Mouse (Mus musculus): ENCODE measurements around the gene Tnpo3.
"Not testable (repeated sequence)": the region's sequence is repeated elsewhere in the genome, so short reads cannot be mapped to it uniquely, and the experiment has no call there.

The Tnpo3 gene

DNA sequence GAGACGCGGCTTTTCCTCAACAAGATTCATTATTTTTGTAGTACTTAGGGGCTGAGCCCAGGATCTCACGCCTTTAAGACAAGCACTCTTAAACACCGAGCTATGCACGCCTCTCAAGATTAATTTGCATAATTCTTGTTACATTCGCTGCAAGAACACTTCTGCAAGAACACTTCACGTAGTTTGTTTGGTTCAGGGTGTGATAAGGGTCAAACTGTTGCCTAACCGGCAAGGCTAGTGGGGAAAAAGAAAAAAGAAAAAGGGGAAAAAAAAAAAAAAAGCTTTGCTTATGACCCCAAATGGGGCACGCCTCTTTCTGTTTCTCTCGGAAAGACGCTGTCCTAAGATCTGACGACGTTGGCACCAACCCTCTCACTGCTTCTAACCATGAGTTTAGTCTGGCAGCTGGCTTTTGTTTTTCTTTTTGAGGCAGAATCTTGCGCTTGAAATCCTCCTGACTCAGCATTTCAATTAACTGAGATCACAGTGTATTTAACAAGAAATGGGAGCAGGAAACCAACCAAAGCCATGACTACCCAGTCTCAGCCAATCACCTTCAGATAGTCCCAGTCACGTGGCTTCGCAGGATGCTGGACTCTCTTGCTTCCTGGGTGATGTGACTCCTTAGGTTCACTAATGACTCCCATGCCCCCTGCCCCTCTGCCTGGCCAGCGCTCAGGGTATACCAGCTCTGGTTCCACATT is 11.3 kb upstream of the Tnpo3 start:
- DNase-seq (ENCODE audit: low spot score), result no peak

DNA sequence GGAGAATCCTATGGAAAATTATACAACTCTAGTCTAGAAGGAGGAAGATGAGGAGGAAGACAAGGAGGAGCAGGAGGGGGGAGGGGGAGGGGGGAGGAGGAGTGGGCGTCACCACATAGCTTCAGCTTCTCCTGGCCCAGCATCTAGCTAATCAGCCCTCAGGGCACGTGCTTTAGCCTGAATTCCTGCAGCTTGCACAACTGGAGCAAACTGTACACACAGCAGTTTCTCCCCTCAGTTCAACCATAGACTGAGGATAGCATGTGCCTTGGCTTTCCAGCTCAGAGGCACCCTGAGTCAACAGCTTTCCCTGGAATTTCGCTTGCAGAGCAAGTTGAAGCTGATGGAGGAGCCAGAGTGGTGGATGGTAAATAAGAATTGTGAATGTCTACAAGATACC is 10.5 kb upstream of the Tnpo3 start:
- no peak for DNase-seq (ENCODE audit: low spot score)

DNA sequence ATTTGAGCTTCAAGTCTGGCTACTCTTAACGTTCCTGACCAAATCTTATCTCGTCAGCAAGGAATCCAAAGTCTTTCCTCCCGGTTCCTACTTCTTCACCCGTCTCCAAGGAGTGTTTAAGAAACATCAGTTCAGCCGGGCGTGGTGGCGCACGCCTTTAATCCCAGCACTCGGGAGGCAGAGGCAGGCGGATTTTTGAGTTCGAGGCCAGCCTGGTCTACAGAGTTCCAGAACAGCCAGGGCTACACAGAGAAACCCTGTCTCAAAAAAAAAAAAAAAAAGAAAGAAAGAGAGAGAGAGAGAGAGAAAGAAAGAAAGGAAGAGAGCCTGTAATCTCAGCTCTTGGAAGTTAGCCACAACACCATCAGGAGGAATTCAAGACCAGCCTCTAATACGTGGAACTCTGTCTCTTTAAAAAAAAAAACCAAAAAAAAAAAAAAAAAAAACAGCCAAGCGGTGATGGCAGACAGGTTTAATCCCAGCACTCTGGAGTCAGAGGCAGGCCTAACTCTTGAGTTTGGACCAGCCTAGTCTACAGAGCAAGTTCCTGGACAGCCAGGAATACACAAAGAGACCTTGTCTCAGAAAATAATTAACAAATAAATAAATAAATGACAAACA is 443 bp upstream of the Tnpo3 start:
- DNase-seq (ENCODE audit: low spot score), result not testable (repeated sequence)

DNA sequence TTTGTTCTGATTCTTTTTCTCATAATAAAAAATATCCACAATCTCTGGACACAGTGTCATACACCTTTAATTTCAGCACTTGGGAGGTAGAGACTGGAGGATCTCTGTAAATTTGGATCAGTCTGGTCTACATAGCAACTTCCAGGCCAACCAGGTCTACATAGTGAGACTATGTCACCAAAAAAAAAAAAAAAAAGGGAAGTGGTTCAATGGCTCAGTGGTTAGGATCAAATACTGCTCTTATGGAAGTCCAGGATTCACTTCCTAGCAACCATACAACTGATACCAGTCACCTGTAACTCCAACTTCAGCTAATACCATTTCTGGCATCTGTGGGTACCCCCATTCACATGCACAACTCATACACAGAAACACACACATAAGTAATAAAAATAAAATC is 9.5 kb downstream of the Tnpo3 start:
- DNase-seq (ENCODE audit: low spot score), result no peak

DNA sequence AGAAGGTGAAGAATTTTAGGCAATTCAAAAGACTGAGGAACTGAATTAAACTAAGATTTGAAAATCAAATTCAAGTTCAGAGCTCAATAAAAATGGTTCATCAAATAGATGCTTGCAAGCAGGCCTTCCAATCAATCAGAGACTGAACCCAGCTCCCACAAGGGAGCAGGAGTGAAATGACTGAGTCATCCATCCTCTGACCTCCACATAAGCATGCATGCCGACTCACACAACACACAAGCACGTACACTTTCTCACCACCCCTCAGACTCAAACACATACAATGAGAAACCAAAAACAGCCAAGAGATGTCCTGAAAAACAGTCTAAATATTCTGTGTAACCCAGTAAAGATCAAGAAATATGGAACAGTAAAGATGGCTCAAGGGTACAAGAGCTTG is 14.0 kb downstream of the Tnpo3 start:
- DNase-seq (ENCODE audit: low spot score), result no peak

DNA sequence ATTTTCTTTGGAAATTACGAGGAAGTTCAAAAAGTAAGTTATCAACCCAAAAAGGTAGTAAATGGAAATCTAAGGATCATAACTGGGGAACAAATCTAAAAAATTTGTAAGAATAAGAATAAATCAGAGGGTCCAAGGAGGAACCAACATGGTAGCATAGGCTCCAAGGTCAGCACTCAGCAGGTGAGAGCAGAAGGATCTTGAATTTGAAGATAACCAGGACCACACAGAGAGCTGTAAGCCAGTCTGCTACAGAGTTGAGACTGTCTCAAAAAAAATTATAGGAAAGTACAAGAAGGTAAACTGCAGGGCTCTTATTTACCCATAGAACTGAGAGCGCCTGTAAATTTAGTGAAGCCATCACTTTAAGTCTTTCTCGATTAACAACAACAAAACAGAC is 28.5 kb downstream of the Tnpo3 start:
- DNase-seq (ENCODE audit: low spot score), result no peak

DNA sequence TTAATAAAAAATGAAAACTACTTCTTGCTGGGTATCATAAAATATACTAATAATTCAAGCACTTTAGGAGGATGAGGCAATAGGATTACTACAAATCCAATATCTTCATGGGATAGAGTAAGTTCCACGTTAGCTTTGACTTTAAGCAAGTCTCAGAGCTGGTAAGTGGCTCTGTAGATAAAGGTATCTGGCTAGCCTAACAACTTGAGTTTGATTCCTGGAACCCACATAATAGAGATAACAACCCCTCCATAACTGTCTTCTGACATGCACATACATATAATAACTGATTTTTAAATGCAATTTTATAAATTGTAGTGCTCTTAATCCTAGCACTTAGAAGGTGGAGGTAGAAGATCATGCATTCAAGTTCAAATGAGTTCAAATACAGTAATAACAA is 28.9 kb downstream of the Tnpo3 start:
- DNase-seq (ENCODE audit: low spot score), result no peak

DNA sequence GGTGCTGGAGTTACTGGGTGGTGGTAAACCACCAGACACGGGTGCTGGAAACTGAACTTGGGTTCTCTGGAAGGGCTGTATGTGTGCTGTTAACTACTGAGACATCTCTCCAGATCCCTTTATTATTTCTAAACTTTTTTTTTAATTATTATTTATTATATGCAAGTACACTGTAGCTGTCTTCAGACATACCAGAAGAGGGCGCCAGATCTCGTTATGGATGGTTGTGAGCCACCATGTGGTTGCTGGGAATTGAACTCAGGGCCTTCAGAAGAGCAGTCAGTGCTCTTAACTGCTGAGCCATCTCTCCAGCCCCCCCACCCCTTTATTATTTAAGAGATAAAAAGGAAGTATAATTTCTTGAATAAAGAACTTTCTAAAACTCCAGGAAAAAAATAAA is 33.3 kb downstream of the Tnpo3 start:
- DNase-seq (ENCODE audit: low spot score), result not testable (repeated sequence)

DNA sequence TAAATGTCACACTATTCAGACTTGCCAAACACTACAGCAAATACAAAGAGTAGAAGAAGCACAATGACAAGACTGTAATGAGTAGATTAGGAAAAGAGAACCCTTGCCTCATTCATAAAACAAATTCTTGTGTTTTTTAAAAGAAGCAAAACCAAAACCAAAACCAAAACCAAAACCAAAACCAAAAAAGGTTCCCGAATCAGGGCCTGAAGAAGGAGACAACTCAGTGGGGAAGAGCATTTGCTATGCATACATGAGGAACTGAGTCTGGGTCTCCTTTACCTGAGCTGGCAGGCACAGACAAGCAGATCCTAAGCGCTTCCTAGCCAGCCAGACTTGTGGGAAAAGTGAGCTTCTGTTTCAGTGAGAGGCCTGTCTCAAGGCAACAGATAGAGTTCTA is 52.6 kb downstream of the Tnpo3 start:
- no peak for DNase-seq (ENCODE audit: low spot score)

DNA sequence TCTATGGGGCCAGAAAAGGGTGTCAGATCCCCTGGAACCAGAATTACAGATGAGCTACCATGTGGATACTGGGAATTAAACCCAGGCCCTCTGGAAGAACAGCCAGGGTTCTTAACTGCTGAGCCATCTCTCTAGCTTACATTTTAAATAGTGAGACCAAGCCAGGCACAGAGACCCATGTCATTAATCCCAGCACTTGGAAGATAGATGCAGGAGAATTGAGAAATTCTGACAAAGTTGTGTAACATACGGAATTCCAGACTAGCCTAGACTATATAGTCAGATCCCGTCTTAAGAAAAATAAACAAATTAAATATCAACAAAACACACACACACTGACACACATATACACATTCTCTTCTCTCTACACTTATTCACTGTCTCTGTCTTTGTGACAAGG is 57.2 kb downstream of the Tnpo3 start:
- no peak for DNase-seq (ENCODE audit: low spot score)

DNA sequence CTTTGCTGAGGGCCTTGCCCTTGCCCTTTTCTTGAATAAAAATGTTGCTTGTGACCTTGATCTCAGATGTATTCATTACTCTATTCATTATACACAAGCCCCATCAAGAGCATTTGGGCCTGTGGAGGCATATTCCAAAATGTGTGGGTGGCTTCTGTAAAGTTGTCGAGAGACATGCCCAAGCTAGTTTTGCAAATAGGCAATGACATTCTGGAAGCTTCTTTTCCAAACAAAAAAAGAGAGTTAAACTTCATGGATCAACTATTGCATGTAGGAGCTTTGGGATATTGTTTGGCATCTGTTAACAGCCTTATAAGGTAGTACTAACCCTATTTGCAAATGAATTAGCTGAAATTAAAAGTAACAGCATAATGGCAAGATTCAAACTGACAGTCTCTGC is 61.6 kb downstream of the Tnpo3 start:
- DNase-seq (ENCODE audit: low spot score), result no peak

DNA sequence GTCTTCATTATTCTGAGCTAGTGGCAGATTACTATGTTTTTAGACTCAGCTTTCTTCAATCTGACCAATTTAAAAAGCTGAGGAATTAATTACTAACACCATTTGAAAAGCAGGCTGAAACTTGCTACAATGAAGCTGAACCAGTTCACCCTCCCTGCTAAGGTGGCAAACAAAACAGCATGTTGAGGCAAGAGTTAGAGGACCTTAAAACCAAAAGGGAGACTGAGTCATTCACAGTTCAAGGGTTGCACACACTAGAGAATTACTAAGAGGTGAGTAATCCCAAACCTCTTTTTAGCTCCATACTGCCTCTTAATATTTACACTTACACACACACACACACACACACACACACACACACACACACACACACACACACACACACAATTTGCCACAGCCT is 62.1 kb downstream of the Tnpo3 start:
- DNase-seq (ENCODE audit: low spot score), result no peak

DNA sequence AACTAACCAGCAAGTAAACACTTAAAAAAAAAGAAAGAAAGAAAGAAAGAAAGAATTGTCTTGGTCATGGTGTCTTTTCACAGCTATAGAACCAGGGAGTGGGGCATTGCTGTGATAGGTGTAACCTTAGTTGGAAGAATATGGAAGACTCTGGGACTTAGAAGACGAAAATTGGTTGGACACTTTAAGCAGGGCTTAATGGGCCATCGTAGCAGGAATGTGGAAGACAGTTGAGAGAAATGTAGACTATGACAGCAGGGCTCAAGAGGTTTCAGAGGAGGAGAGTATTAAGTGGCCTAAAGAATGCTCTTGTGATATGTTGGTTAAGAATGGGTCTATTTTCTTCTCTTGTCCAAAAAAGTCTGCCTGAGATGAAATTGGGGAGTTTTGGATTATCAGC is 64.1 kb downstream of the Tnpo3 start:
- DNase-seq (ENCODE audit: low spot score), result no peak

DNA sequence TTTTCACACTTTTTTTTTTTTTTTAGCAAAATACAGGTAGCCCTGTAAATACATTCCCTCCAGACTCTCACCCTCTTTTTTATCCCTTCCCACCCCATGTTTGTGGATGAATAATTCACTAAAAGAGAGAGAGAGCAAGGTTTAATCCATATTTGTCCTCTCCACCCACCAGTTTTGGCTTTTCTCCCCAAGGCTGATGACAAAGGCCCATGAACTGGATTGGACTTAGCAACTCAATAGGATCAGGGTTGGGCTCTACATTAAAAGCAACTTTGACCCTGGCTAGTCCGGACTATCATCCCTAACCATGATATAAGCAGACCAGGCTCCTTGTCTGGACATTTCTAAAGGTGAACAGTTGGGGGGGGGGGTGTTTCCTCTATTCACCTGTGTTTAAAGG is 68.7 kb downstream of the Tnpo3 start:
- DNase-seq (ENCODE audit: low spot score), result no peak

DNA sequence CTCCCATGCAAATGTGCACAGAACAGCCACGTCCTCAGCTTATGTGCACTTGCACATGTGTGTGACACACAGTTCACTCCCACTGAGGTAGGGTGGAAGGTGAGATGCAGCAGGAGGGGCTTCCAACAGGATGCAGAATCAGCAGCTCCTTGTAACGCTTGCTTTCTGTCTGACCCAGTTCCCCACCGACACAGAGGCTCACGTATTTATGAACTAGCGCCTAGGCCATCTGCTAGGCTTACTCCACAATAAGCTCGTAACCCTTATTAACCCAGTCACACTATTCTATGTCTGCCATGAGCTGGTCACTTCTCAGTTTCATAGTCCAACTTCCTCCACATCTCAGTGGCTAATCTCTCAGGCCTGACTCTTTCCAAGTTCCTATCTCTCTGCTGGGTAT is 69.5 kb downstream of the Tnpo3 start:
- DNase-seq (ENCODE audit: low spot score), result no peak

DNA sequence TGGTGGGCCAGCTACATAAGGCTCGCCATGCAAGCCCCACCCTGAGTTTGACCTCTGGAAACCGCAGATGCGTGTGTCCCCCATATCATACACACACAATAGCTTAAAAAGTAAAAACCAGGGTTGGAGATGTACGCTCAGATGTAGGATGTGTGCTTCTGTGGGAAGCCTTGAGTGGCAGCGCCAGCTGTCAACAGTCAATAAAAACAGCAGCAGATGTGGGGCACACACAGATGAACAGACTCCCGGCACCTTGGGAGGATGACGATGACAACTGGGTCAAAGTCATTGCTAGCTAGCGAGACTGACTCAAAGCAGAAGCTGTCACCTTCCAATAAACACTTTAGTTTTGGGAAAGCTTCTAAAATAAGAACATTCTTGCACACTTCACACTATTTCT is 70.2 kb downstream of the Tnpo3 start:
- DNase-seq (ENCODE audit: low spot score), result no peak

DNA sequence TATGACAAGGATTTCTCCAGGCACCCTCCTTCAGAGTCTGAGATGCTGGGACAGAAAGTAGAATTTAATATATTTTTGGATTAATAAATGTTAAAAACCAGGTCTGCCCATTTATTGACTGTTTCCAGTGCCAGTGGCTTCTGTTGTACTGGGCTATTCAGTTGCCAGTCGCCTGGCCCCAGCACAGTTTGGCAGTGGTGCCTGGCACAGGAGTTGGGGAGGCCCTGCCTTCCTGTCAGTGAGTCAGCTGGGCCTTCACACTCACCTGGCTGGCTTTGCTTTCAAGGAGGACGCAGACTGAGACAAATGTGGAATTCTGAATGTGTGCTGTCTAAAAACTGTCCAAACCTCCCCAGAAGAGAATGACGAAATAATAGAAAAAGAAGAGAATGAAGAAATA is 72.5 kb downstream of the Tnpo3 start:
- DNase-seq (ENCODE audit: low spot score), result no peak

DNA sequence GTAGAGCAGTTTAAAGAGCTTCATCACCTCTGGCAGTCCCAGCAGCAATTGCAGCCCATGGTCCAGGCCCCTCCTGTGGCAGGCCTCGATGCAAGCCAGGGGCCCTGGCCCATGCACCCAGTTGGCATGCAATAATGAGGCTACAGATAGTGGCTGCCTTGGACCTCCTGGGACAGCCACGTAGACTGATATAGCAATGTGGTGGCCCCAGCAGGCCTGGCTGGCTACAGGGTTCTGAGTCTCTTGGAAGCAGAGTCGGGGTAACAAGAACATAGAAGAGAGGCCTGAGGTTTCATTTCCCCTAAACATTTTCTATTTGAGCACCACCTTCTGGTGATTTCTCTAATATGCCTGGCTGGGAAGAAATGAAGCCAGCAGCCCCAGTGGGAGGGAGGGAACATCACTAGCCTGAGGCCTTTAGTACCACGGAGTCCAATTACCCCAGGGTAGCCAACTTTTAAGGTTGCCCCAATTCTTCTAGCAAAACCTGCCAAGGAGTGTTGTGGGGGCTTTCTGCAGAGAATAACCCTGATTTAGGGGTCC is 73.0 kb downstream of the Tnpo3 start:
- no peak for DNase-seq (ENCODE audit: low spot score)

DNA sequence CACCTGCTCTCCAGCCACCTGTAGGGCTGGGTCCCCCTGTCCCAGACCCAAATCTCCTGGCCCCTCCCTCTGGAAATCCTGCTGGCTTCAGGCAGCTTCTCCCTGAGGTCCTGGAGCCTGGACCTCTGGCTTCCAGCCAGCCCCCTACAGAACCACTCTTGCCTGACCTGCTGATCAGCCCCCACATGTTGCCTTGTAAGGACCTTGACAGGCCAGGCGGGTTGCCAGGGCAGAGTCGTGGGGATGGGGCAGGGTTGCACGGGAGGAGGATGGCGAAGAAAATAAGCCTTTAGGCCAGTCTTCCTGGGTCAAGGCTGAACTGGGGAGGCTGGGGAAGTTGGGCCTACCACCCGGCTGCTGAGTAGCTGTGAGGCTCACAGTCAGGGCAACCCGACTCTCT is 74.4 kb downstream of the Tnpo3 start:
- no peak for DNase-seq (ENCODE audit: low spot score)

DNA sequence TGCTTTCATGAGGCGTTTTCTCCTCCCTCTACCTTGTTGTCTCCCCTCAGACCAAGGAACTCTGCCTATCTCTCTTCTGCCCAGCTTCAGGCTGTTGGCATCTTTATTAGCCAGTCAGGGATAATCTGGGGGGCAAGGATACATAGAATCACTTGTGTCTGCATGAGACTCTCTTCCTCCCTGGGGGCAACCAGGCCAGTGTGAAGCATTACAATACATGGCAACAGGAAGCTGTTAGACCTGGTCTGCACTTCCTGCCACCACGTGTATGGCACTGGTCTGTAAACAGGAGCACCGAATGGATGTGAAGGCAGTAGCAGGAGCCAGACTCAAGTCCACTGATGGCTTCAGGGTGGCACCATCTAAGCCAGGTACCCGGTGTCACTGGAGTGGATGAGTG is 79.6 kb downstream of the Tnpo3 start:
- no peak for DNase-seq (ENCODE audit: low spot score)

DNA sequence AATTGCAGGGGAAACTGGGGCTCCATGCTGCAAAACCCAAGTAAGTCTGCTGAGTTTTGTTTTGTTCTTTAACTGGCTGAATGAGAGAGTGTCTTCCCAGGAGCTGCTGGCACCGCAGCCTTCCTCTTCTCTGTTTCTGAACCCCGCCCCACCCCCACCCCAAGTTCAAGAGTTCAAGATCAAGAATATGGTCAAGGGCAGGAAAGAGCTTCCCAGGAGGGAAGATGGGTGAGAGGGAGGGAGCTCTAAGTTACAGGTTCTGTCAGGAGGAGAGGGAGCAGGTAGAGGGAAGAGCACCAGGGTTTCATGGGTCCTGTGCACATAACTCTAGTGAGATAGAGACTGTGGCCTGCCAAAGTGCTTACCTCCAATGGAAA is 80.3 kb downstream of the Tnpo3 start:
- DNase-seq (ENCODE audit: low spot score), result no peak

DNA sequence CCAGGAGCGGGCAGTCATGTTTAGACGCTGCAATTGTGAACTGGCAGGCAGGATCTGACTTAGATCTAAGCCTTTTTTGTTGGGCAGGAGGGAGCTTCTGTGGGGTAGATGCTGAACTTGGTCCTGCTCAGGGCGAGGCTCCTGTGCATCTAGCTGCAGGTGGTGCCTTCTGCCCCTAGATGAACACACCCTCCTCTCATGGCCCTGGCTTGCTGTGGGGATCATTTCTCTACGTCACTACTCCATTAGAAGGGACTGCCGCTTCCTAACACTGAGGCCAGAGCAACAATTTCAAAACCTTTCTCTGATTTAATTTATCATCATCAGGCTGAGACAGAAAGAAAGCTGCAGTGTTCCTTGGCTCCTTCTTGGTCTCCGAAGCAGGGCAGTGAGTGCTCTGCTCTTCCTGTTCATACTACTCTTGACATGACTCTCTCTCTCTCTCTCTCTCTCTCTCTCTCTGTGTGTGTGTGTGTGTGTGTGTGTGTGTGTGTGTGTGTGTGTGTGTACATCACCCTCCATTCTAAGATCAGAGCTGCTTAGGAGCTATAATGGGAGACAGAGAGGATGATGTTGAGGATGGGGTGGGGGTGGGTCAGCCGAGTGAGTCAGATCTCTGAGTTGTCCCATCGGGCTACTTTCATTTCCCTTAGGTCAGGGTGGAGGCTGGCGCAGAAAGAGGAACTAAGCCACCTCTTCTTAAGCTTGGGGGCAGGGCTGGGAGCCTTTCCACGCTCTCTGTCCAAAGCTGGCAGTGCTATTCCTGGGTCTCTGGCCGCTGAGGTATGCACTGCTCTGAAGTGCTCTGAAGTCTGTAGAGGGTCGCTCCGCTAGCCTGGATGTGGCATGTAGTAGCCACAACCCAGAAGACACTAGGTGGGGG is 80.9 kb downstream of the Tnpo3 start:
- DNase-seq (ENCODE audit: low spot score), result no peak

DNA sequence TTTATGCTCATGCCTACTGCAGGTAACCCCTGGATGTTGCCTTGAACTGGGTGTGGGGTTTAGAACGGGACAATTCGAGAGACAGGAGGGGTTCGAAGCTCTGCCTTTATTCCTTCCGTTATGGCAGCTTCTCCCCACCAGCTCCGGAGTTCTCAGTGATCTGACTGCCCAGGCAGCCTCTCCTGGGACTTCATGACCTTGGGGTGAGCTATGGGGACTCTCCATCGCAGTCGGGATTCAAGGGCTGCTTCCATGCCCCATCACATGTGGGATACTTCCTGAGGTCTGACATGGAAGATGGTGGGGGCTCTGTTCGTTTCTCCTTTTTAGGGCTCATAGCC is 81.6 kb downstream of the Tnpo3 start:
- DNase-seq (ENCODE audit: low spot score), result no peak
